Mouse (Mus musculus) lung, adult 2 months (tissue): ENCODE measurements around the gene Gsdmc4.
"Not testable (repeated sequence)": the region's sequence is repeated elsewhere in the genome, so short reads cannot be mapped to it uniquely, and the experiment has no call there.

Experiments used
- CTCF ChIP-seq: fragments of 200-500 bp; IDR thresholded peaks from 2 replicates; pipeline ENCODE4 v1.5.1; 2011; ENCODE audit warnings: mild to moderate bottlenecking, low read length, control low read depth; ENCODE audit not compliant: insufficient read depth
- POLR2A ChIP-seq: fragments of 200-500 bp; IDR thresholded peaks from 2 replicates; pipeline ENCODE4 v1.6.1; 2011; ENCODE audit warnings: low read depth, mild to moderate bottlenecking, control low read depth, low read length, borderline replicate concordance; ENCODE audit errors: extremely low read depth

- not testable (repeated sequence) for TF ChIP-seq POLR2A, CTCF
Observed at GRCm38 (mm10) chr15:63912197-63912596, at the start of gene Gsdmc4.
